Mouse (Mus musculus) urinary bladder, postnatal 14 days (tissue): ENCODE results near the gene C1qtnf1.

Experiments
- DNase-seq: peaks from one replicate; pipeline ENCODE4 v3.0.0; 2021; ENCODE audit warnings: low spot score

Gene C1qtnf1

GRCm38 (mm10) chr11:118473842-118474500 lies 46.0 kb downstream of the C1qtnf1 start:
- DNase-seq, result no peak

DNA sequence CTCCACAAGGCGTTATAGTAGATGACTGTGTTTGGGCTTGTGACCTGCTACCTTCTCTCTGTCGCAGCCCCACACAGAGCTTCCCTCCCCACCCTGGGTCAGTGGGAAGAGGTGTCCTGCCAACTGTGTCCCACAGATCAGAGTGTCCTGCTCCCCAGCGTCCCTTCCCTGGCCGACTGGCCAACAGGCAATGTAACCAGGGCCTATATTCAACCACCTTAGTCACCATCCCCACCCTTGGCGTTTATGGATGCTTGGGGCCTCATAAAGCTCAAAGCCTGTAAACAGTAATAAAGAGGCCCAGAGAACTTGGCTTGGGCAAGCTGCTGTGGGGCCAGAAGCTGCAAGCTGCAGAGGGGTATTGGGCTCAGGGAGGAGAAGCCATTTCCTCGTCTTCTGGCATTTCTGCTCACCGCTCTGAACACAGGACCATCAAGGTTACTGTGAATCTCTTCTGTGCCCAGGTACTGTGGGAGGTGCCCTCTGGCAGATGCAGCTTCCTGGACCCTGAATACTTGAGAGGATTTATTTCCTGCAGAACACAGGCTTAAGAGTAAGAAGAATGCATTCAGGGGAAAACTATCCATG lies 47.6 kb downstream of the C1qtnf1 start:
- DNase-seq, result peak; percentile 34

GRCm38 (mm10) chr11:118476396-118477373 lies 48.7 kb downstream of the C1qtnf1 start, which contains the start of gene Engase:
Gene Engase, plus strand, starts transcription at chr11:118476829.
- DNase-seq, result peak; percentile 97

DNA sequence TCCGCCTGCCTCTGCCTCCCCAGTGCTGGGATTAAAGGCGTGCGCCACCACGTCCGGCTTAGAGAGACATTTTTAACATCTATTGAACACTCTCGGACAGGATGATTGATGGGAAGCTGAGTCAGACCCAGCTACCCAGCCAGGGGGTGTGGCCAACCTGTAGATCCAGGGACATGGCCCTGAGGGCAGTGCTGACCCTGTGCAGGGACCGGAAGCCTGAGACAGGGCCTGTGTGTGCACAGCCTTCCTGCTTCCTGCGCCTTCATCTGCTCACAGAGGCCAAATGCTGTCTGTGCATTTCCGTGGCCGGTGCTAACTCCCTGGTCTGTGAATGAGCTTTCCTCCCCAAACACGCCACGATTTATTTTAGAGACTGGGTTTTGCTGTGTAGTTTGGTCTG lies 51.8 kb downstream of the C1qtnf1 start:
- DNase-seq, result peak; percentile 56

DNA sequence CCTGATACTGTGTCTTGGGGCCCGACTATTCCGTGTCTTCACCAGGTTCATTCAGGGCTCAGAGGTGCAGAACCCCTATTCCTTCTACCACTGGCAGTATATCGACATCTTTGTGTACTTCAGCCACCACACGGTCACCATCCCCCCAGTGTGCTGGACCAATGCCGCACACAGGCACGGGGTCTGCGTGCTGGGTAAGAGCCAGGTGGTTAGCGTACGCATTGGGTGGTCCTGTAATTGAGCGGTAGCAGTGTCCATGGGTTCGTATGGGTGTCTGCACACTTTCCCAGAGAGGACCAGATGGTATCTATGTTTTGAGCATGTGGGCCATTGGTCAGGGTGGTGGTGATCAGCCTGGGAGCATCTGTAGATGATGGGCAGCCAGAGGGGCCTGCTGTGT lies 53.2 kb downstream of the C1qtnf1 start:
- DNase-seq, result no peak

- DNase-seq, result no peak
Observed at GRCm38 (mm10) chr11:118481751-118482150, 53.7 kb downstream of the C1qtnf1 start.

GRCm38 (mm10) chr11:118484169-118484568 lies 56.2 kb downstream of the C1qtnf1 start:
- no peak for DNase-seq

- DNase-seq, result no peak
Observed at GRCm38 (mm10) chr11:118485338-118485737, 57.3 kb downstream of the C1qtnf1 start.

- DNase-seq, result peak; percentile 72
Observed at GRCm38 (mm10) chr11:118485780-118486179, 57.8 kb downstream of the C1qtnf1 start.

GRCm38 (mm10) chr11:118486281-118486680 lies 58.3 kb downstream of the C1qtnf1 start:
- DNase-seq, result no peak

GRCm38 (mm10) chr11:118486881-118487772 lies 59.1 kb downstream of the C1qtnf1 start:
- DNase-seq, result no peak

DNA sequence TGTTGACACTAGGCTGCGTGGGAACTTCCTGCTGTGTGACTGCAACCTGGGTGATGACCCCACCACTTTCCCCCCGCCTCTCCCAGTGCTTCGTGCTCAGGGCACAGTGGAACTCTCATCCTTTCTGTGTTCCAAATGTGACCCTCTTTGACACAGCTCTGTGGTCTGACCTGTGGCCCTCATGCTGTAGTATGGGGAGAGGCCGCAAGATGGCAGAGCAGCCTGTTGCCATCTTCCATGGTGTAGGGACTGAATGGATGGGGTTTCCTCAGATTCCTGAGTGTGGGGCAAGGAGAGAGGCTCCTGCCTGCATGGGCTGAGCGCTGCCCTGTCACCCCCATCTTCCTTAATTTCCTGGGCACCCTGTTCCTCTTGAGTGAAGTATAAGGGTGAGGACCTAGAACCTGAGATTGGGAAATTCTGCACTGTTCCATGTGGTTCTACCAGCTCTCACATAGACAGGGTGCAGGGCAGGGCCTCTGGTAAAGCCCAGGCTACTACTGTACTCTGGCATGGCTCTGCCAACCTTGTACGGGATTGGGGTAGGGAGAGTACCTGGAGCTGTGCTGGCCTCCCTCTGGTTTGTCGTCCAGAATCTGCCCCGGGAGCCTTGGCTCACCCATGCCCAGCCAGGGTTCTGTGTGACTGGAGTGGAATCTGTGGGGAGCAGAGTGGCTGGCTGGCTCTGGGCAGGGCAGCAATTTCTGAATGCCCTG lies 60.3 kb downstream of the C1qtnf1 start:
- no peak for DNase-seq

DNA sequence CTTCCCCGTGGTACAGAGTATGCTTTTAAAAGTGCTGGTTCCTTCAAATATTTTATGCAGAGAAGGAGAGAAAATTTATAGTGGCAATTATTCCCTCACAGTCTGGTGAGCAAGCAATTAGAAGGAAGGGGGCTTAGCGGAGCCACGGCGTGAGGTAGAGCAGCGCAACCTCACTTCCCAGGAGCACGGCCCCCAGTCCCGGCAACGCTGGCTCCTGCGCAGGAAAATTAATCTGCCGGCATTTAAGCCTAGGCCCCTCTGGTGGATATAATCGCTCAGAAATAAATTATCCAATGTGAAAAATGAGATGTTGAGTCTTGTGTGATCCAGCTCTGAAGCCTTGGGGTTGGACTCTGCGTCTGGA lies 60.9 kb downstream of the C1qtnf1 start:
- DNase-seq, result no peak

GRCm38 (mm10) chr11:118490566-118491218 lies 62.7 kb downstream of the C1qtnf1 start:
- DNase-seq, result peak; percentile 86

DNA sequence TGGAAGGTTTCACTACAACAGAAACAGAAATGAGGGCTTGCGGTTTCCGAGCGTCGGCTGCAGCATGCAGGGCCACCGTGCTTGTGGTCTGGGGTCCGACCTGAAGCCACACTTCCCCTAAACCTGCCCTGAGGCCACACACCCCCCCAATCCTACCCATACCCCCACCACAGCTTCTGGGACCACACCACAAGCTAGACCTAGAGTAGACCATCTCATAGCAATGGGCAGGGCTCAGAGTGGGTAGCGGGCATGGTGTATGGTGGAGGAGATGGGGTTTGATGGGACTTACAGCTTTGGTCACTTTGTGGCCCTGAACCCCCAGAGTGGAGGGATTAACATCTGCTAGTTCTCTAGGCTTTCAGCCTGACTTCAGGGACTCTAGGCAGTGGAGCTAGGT lies 63.2 kb downstream of the C1qtnf1 start:
- DNase-seq, result no peak

DNA sequence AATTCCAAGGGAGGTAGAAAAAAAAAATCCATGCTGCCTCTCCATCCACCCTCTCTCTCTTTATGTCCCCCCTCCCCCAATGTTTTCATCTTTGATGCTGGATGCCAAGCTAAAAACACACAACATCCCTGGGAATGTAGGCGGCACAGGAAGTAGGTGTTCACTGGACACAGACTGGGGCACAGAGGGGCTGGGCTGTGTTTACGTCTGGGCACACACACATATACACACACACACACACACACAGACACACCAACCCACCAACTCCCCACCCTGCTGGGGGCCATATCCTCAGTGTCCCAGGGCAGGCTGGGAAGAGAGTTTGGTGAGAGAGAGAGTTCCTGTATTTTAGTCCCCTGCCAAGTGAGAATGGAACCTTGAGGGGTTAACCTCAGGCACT lies 65.5 kb downstream of the C1qtnf1 start:
- DNase-seq, result no peak

DNA sequence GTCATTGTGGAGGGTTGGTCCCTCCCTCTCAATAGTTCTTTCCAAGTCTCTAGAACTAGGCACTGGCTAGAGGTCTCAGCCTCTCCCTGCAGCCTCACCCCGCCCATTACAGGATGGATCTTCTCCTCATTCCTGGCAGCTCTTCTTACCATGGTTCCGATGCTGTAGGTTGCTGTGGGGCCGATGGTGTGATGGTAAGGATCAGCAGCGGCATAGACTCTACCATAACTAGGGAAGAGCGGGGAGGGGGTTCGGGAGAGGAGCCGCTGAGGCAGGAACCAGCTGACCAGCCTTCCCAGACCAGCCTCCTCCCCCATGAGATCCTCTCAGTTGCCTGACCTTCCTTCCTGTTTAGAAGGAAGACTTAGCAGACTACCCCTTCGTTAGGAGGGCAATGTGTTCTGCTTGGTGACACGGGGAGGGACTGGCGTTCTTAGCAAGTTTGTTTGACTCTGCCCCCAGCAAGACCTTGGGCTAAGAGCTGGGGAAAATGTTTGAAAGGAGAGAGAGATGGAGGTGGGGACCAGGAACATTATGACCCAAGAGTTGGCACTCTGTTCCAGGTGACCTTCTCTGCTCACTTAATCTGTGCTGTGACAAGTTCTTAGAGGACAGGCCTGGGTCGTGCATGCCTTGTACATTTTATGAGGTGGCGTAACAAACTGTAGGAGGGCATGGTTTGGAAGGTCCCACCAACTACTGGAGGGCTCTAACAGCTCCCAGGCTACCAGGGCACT lies 66.2 kb downstream of the C1qtnf1 start:
- no peak for DNase-seq

DNA sequence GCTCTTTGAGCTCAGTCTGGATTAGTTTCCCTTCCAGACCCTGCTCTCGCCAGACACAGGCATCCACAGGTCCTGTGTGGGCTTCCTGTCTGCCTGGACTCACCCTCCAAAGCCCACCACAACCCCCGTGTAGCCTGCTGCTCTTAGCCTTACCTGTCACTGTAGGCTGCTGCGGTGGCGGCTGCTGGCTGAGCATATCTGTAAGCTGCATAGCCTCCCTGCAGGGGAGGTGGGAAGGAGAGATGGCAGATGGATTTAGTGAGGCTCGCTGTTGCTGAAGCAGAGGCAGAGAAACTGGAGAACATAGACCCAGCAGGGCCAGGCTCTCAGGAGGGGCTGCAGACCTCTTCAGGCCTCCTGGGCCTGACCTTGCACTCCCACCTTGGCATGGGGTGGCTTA lies 67.1 kb downstream of the C1qtnf1 start:
- DNase-seq, result no peak

GRCm38 (mm10) chr11:118496066-118496689 lies 68.2 kb downstream of the C1qtnf1 start:
- no peak for DNase-seq
